17 mouse cellular contexts compared by ENCODE assay signal in the genomic region with DNA sequence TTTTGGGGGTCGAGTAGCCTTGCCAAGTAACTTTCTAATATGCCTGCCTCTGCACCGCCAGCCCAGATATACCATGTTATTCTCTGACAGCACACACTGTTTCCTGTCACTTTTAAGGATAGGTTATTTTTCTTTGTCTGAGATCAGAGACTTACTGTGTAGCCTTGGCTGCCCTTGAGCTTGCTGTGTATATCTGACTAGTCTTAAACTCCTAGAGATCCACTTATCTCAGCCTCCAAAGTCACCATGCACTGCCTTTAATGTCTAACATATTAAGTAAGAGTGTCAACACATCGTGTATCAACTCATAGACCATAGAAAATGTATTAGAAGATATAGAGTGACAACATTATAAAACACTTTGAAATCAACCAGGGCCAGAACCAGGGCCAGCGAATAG.
"Had no signal": no experiment of that assay in that cellular context is flagged by ENCODE, and none has a peak within 500 bp of the region (broad histone marks: within the 10 kb centered on the region; RNA-seq: fewer than 3 reads in every experiment).

No protein-coding gene starts in this region.

- H3K4me3 ChIP-seq: intestine, embryonic 15.5 days; kidney, embryonic 15.5 days; left cerebral cortex, adult 2 months; limb, embryonic 12.5 days; liver, embryonic 13.5 days; megakaryocyte, embryonic 14.5 days; midbrain, embryonic 12.5 days had no signal

- H3K27ac ChIP-seq: intestine, embryonic 15.5 days; kidney, embryonic 15.5 days; left cerebral cortex, adult 2 months; limb, embryonic 12.5 days; liver, embryonic 13.5 days; macrophage; midbrain, embryonic 12.5 days had no signal

- H3K9ac ChIP-seq: intestine, embryonic 15.5 days; kidney, embryonic 15.5 days; limb, embryonic 12.5 days; liver, embryonic 13.5 days; liver, postnatal 0 days; midbrain, embryonic 12.5 days had no signal

- H3K27me3 ChIP-seq: intestine, embryonic 15.5 days; kidney, embryonic 15.5 days; limb, embryonic 12.5 days; liver, embryonic 13.5 days; megakaryocyte, embryonic 14.5 days; midbrain, embryonic 12.5 days had no signal

- H3K9me3 ChIP-seq: intestine, embryonic 15.5 days; kidney, embryonic 15.5 days; limb, embryonic 12.5 days; liver, embryonic 13.5 days; megakaryocyte, embryonic 14.5 days; midbrain, embryonic 12.5 days had no signal

- H3K4me1 ChIP-seq: intestine, embryonic 15.5 days; kidney, embryonic 15.5 days; limb, embryonic 12.5 days; liver, embryonic 13.5 days; midbrain, embryonic 12.5 days had no signal

- ATAC-seq: intestine, embryonic 15.5 days; liver, postnatal 0 days; midbrain, embryonic 16.5 days had no signal

- H3K4me2 ChIP-seq: intestine, embryonic 15.5 days; kidney, embryonic 15.5 days; limb, embryonic 12.5 days; liver, embryonic 13.5 days; midbrain, embryonic 12.5 days had no signal

- DNase-seq: kidney, adult 18-20 months; kidney, postnatal 14 days; liver; liver, embryonic 13.5 days; liver, postnatal 0 days; right cerebral cortex, postnatal 4 days; spleen, adult 18-20 months; thymus, adult 18-20 months; thymus, postnatal 14 days had no signal
